Mouse (Mus musculus) megakaryocyte, embryonic 14.5 days (primary cell): Measurements from ENCODE around the gene Myl3. TPM values are rescaled to one million over a fixed set of nuclear protein-coding genes. Genes with fewer than 3 reads are reported as not detected.

Experiments
- H3K27me3 ChIP-seq: replicated peaks from 2 replicates; pipeline ENCODE3; 2012; ENCODE audit warnings: inconsistent platforms
- H3K36me3 ChIP-seq: replicated peaks from 2 replicates; pipeline ENCODE3; 2012; ENCODE audit warnings: low read length, inconsistent platforms, mixed read lengths
- H3K4me1 ChIP-seq: 2 replicates; pipeline ENCODE4 v1.6.1; 2012; ENCODE audit warnings: inconsistent platforms
- H3K4me3 ChIP-seq: replicated peaks from 2 replicates; pipeline ENCODE3; 2012; ENCODE audit warnings: moderate library complexity, mild to moderate bottlenecking, inconsistent platforms
- H3K9me3 ChIP-seq: 2 replicates; pipeline ENCODE4 v1.6.1; 2012; ENCODE audit warnings: inconsistent platforms
- FLI1 ChIP-seq: IDR thresholded peaks from 2 replicates; pipeline ENCODE4 v1.6.1; 2012; ENCODE audit warnings: low read length, inconsistent platforms, mixed read lengths
- GATA1 ChIP-seq: IDR thresholded peaks from 3 replicates; pipeline ENCODE4 v1.6.1; 2012; ENCODE audit warnings: mixed read lengths, low read length, inconsistent platforms, borderline replicate concordance
- polyA plus RNA-seq: library from polyadenylated mRNA; stranded (reverse); fragments of >175 nt; gene quantifications from 2 replicates; pipeline ENCODE4 v1.2.3, GENCODE M21; 2012; ENCODE audit warnings: low replicate concordance; ENCODE audit not compliant: insufficient read depth

Myl3 gene
- polyA plus RNA-seq, 1 experiment = not detected

GRCm38 (mm10) chr9:110742295-110742950 is 762 bp downstream of the Myl3 start:
- Histone ChIP-seq H3K4me1 (peaks cover 20% of the 10 kb centered on the region), H3K36me3 (no peaks in the 10 kb centered on the region), H3K27me3 (peaks cover 94% of the 10 kb centered on the region), H3K4me3 (peak overlapping the region; percentile 90), H3K9me3 (peaks cover 3% of the 10 kb centered on the region; the same call in 1 of the 2 replicates)
- TF ChIP-seq FLI1 (no peak), GATA1 (no peak)

DNA sequence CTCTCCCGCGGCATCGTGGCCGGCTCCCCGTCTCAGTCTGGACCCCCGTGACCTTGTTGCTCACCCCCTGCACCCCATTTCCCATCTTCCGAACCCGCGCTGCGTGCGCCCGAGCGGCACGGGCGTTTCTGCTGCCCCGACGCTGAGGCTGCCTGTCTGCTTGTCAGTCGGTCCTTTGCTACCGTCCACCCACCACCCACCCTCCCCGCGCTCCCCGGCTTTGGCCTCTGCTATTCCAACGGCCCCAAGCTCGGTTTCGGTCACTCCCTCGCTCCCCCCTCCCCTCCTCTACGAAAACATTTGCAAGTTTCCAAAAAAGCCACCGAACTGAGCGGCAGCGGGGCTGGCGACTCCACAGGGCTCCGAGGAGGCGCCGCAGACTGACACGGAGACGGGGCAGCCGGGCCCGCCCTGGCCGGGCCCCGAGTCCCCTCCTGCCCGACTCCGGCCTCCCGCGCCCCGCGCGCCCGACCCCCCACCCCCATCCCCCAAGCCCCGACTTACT is 1.3 kb downstream of the Myl3 start:
- H3K27me3 ChIP-seq = peaks cover 97% of the 10 kb centered on the region
- TF ChIP-seq FLI1 = no peak
- no peak for TF ChIP-seq GATA1
- H3K9me3 ChIP-seq = peaks cover 2% of the 10 kb centered on the region; the same call in 1 of the 2 replicates
- H3K4me1 ChIP-seq = peaks cover 20% of the 10 kb centered on the region
- peak overlapping the region; percentile 90 for H3K4me3 ChIP-seq
- H3K36me3 ChIP-seq = no peaks in the 10 kb centered on the region

- Histone ChIP-seq H3K4me3 (peak overlapping the region; percentile 56), H3K36me3 (no peaks in the 10 kb centered on the region), H3K27me3 (peaks cover 98% of the 10 kb centered on the region), H3K4me1 (peaks cover 20% of the 10 kb centered on the region), H3K9me3 (no peaks in the 10 kb centered on the region)
- TF ChIP-seq GATA1 = no peak
- TF ChIP-seq FLI1 = no peak
Observed at GRCm38 (mm10) chr9:110743456-110744323, 2.0 kb downstream of the Myl3 start.

DNA sequence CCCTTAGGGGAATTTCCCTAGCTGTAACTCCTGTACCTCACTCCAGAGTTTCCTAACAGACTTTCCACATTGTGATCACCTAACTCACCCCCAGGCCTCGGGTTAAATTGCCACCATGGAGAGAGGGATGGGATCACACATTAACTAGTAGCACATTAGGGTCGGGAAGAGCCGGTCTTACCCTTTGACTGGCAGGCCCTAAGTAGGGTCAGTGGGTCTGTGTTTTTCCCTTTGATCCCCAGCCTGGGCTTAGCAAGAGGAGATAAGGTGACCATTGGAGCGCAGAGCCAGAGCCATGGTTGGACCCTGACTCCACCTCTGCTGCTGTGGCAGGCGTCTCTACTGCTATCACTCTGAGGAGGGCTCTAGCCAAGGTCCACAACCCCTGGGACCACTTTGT is 4.1 kb downstream of the Myl3 start:
- no peaks in the 10 kb centered on the region for H3K36me3 ChIP-seq
- H3K9me3 ChIP-seq = no peaks in the 10 kb centered on the region
- H3K4me3 ChIP-seq = no peak overlapping the region
- peaks cover 99% of the 10 kb centered on the region for H3K27me3 ChIP-seq
- H3K4me1 ChIP-seq = peaks cover 22% of the 10 kb centered on the region
- no peak for TF ChIP-seq GATA1
- no peak for TF ChIP-seq FLI1

- no peak overlapping the region for H3K4me3 ChIP-seq
- no peaks in the 10 kb centered on the region for H3K36me3 ChIP-seq
- peaks cover 27% of the 10 kb centered on the region for H3K4me1 ChIP-seq
- peaks cover 99% of the 10 kb centered on the region for H3K27me3 ChIP-seq
- H3K9me3 ChIP-seq = no peaks in the 10 kb centered on the region
- TF ChIP-seq GATA1 = no peak
- TF ChIP-seq FLI1 = no peak
Observed at GRCm38 (mm10) chr9:110746238-110746637, 4.6 kb downstream of the Myl3 start.

GRCm38 (mm10) chr9:110746961-110747360 is 5.3 kb downstream of the Myl3 start, which contains the start of gene Pth1r:
Gene Pth1r (minus strand): TSS chr9:110747145.
- Histone ChIP-seq H3K4me3 (no peak within 1 kb of the TSS), H3K36me3 (no peaks in the 10 kb centered on the region), H3K4me1 (peaks cover 32% of the 10 kb centered on the region), H3K27me3 (peaks cover 99% of the 10 kb centered on the region), H3K9me3 (no peaks in the 10 kb centered on the region)
- TF ChIP-seq FLI1 (no peak), GATA1 (no peak)

GRCm38 (mm10) chr9:110748451-110748850 is 6.8 kb downstream of the Myl3 start:
- peaks cover 100% of the 10 kb centered on the region for H3K27me3 ChIP-seq
- H3K4me3 ChIP-seq = no peak overlapping the region
- TF ChIP-seq GATA1 (no peak), FLI1 (no peak)
- H3K9me3 ChIP-seq = no peaks in the 10 kb centered on the region
- H3K4me1 ChIP-seq = peaks cover 19% of the 10 kb centered on the region
- no peaks in the 10 kb centered on the region for H3K36me3 ChIP-seq

- H3K4me1 ChIP-seq = peaks cover 13% of the 10 kb centered on the region
- H3K36me3 ChIP-seq = no peaks in the 10 kb centered on the region
- H3K4me3 ChIP-seq = no peak overlapping the region
- peaks cover 98% of the 10 kb centered on the region for H3K27me3 ChIP-seq
- TF ChIP-seq GATA1 = no peak
- TF ChIP-seq FLI1 = no peak
- no peaks in the 10 kb centered on the region for H3K9me3 ChIP-seq
Observed at GRCm38 (mm10) chr9:110750404-110751187, 8.9 kb downstream of the Myl3 start.

- H3K4me1 ChIP-seq = peaks cover 13% of the 10 kb centered on the region
- TF ChIP-seq GATA1 = no peak
- TF ChIP-seq FLI1 = no peak
- H3K4me3 ChIP-seq = no peak overlapping the region
- peaks cover 98% of the 10 kb centered on the region for H3K27me3 ChIP-seq
- H3K9me3 ChIP-seq = no peaks in the 10 kb centered on the region
- no peaks in the 10 kb centered on the region for H3K36me3 ChIP-seq
Observed at GRCm38 (mm10) chr9:110751412-110751811, 9.8 kb downstream of the Myl3 start.
